Mouse (Mus musculus) liver, adult 2 months (tissue): Measurements from ENCODE around the gene Pak1ip1.

Experiments used
- CTCF ChIP-seq: fragments of 200-500 bp; IDR thresholded peaks from 2 replicates; pipeline ENCODE4 v1.5.1; 2011; ENCODE audit warnings: low read depth, low read length, control low read depth
- POLR2A ChIP-seq: fragments of 200-500 bp; IDR thresholded peaks from 2 replicates; pipeline ENCODE4 v1.6.1; 2011; ENCODE audit warnings: low read length, control low read depth; ENCODE audit not compliant: insufficient read depth; ENCODE audit errors: extremely low read depth

DNA sequence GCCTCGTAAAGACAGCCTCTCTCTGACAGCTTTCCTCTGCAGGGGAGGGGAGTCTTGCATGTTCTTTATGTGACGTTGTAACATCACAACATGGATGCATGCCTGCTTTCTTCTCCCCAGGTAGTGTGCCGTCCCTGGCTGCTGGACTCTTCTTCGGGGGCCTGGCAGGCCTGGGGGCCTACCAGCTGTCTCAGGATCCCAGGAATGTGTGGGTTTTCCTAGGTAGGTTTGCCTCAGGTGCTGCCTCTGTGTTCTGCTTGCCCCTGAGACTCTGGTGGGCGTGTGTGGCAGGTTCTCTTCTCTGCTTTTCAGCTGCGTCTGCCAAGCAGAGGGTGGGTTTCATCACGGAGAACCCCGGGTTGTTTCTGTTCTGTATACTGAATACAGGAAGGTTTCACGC lies 17.4 kb downstream of the Pak1ip1 start:
- TF ChIP-seq CTCF: no peak
- no peak for TF ChIP-seq POLR2A
